Mouse (Mus musculus): ENCODE measurements around the gene 4833439L19Rik. TPM values are rescaled to one million over a fixed set of nuclear protein-coding genes. Genes with fewer than 3 reads are reported as not detected.

4833439L19Rik gene
- total RNA-seq, 2 experiments from 2014 or later: 23.8 to 37.3 TPM

GRCm38 (mm10) chr13:54556176-54556575 is 9.1 kb downstream of the 4833439L19Rik start:
- no peak for ATAC-seq (replicated peaks; ENCODE audit: low FRiP score, poor library complexity, severe bottlenecking)

DNA sequence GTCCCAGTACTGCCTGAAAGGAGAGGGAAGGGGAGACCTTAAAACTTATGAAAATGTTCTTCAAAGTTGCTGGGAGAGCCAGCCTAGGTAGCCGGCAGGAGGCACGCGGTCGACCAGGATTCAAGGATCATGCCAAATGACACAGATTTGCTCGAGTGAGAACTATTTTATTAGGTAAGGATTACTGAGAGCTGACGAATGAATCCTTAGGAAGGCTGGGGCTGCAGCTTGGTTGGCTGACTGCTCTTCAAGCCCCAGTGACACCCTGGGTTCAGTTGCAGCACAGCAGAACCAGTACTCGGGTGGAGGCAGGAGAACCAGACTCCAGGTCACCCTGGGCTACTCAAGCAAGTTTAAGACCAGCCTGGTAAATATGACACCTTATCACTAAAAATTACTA is 17.2 kb downstream of the 4833439L19Rik start:
- no peak for ATAC-seq (replicated peaks; ENCODE audit: low FRiP score, poor library complexity, severe bottlenecking)

DNA sequence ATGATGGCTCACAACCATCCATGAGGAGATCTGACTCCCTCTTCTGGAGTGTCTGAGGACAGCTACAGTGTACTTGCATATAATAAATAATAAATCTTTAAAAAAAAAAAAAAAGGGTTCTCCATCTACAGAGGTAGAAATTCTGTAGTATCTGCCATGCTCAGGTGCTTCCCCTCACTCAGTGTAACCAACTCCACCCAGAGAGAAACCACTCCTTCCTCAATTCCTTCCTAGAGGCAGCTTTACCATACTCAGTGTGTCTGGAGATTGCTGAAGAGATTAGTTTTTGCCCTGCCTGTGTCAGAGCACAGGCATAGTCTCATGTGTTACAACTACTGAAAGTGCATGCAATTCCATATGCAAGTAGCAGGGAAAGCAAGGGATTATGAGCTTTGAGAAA is 33.1 kb downstream of the 4833439L19Rik start:
- ATAC-seq (replicated peaks; ENCODE audit: low FRiP score, poor library complexity, severe bottlenecking): no peak

- no peak for ATAC-seq (replicated peaks; ENCODE audit: low FRiP score, poor library complexity, severe bottlenecking)
Observed at GRCm38 (mm10) chr13:54527140-54527539, 38.1 kb downstream of the 4833439L19Rik start.

DNA sequence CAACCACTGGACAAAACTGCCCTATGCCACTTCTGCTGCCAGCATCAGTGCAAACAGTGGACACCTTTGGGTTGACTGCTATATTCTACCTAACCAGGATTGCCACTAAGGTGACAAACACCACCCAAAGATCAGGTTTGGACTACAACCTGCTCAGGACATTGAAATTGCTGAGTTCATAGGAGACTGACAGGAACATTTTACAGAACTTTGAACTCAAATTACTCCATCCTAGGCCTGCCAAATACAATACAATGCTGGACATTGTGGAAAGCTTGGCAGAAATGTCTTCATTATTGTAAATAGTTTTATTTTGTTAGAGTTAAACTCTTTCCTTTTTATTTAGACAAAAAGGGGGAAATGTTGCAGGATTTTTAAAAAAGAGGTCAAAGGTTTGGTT is 44.1 kb downstream of the 4833439L19Rik start:
- ATAC-seq (replicated peaks; ENCODE audit: low FRiP score, poor library complexity, severe bottlenecking): no peak

- peak; percentile 57; the same call in 1 of the 2 replicates for ATAC-seq (replicated peaks; ENCODE audit: low FRiP score, poor library complexity, severe bottlenecking)
Observed at GRCm38 (mm10) chr13:54520221-54520620, 45.0 kb downstream of the 4833439L19Rik start.

GRCm38 (mm10) chr13:54505920-54506319 is 59.3 kb downstream of the 4833439L19Rik start:
- no peak for ATAC-seq (replicated peaks; ENCODE audit: low FRiP score, poor library complexity, severe bottlenecking)

- no peak for ATAC-seq (replicated peaks; ENCODE audit: low FRiP score, poor library complexity, severe bottlenecking)
Observed at GRCm38 (mm10) chr13:54504611-54505260, 60.5 kb downstream of the 4833439L19Rik start.

- ATAC-seq (replicated peaks; ENCODE audit: low FRiP score, poor library complexity, severe bottlenecking): peak; percentile 92
Observed at GRCm38 (mm10) chr13:54503604-54504521, 61.4 kb downstream of the 4833439L19Rik start, which contains the start of gene Simc1. Simc1 (plus strand) TSS chr13:54503779.

- peak; percentile 53; the same call in 1 of the 2 replicates for ATAC-seq (replicated peaks; ENCODE audit: low FRiP score, poor library complexity, severe bottlenecking)
Observed at GRCm38 (mm10) chr13:54503278-54503603, 62.0 kb downstream of the 4833439L19Rik start.

DNA sequence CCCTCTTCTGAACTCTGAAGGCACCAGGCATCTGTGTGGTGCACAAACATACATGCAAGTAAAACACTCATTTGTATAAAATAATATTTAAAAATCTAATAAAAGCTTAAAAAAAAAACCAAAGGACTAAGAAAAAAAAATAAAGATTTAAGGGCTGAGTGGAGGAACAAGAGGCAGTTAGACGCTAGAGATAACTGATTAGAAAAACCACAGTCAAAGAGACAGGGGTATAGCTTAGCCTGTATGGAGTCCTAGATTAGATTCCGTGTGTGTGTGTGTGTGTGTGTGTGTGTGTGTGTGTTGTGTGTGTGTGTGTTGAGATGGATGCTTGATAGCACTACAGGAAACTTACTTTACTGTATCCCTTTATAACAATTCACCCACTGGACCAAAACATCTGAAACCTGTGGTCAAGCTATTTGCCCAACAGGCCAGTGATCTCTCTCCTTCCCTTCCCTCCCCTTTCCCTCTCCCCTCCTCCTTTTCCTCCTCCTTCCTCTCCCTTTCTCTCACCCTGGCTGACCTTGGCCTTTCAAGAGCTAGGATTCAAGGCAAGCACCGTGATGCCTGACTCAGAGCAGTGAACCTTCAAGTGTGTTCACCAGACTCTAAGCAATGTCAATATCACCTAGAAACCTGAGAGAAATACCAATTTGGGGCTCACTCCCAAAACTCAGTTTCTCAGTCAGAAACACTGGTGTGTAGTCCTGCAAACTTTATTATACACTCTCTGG is 63.1 kb downstream of the 4833439L19Rik start:
- ATAC-seq (replicated peaks; ENCODE audit: low FRiP score, poor library complexity, severe bottlenecking): no peak

GRCm38 (mm10) chr13:54501352-54501751 is 63.9 kb downstream of the 4833439L19Rik start:
- no peak for ATAC-seq (replicated peaks; ENCODE audit: low FRiP score, poor library complexity, severe bottlenecking)

Other genes with a start within 250 kb of the 4833439L19Rik start
- 2.9 and 5.4 TPM in 2 replicates for gene Cplx2, start 194.1 kb downstream of the 4833439L19Rik start, total RNA-seq (2015; ENCODE audit: low replicate concordance)
- 2.1 and 2.2 TPM in 2 replicates for gene Cplx2, start 194.1 kb downstream of the 4833439L19Rik start, total RNA-seq (2017; ENCODE audit: low replicate concordance)
- gene Thoc3, start 96.6 kb downstream of the 4833439L19Rik start, total RNA-seq (2015; ENCODE audit: low replicate concordance): 4.2 and 6.8 TPM in 2 replicates
- 10.2 and 11.4 TPM in 2 replicates for gene Thoc3, start 96.6 kb downstream of the 4833439L19Rik start, total RNA-seq (2017; ENCODE audit: low replicate concordance)
- 4.3 and 15.1 TPM in 2 replicates for gene Simc1, start 61.7 kb downstream of the 4833439L19Rik start, total RNA-seq (2015; ENCODE audit: low replicate concordance)
- gene Simc1, start 61.7 kb downstream of the 4833439L19Rik start, total RNA-seq (2017; ENCODE audit: low replicate concordance): 2.3 and 8.8 TPM in 2 replicates
- 1.1 TPM in 1 of 2 replicates, not detected in the other for gene Arl10, start 9.6 kb upstream of the 4833439L19Rik start, total RNA-seq (2015; ENCODE audit: low replicate concordance)
- not detected in 2 replicates for gene Arl10, start 9.6 kb upstream of the 4833439L19Rik start, total RNA-seq (2017; ENCODE audit: low replicate concordance)
- 6.5 and 17.2 TPM in 2 replicates for gene Nop16, start 24.7 kb upstream of the 4833439L19Rik start, total RNA-seq (2015; ENCODE audit: low replicate concordance)
- 5.4 and 14.8 TPM in 2 replicates for gene Nop16, start 24.7 kb upstream of the 4833439L19Rik start, total RNA-seq (2017; ENCODE audit: low replicate concordance)
- 36.0 and 53.0 TPM in 2 replicates for gene Higd2a, start 24.8 kb upstream of the 4833439L19Rik start, total RNA-seq (2015; ENCODE audit: low replicate concordance)
- gene Higd2a, start 24.8 kb upstream of the 4833439L19Rik start, total RNA-seq (2017; ENCODE audit: low replicate concordance): 9.2 and 19.0 TPM in 2 replicates
- gene Cltb, start 45.9 kb upstream of the 4833439L19Rik start, total RNA-seq (2015; ENCODE audit: low replicate concordance): 2.2 and 5.9 TPM in 2 replicates
- 5.0 and 7.8 TPM in 2 replicates for gene Cltb, start 45.9 kb upstream of the 4833439L19Rik start, total RNA-seq (2017; ENCODE audit: low replicate concordance)
- 30.2 and 37.5 TPM in 2 replicates for gene Faf2, start 56.3 kb upstream of the 4833439L19Rik start, total RNA-seq (2015; ENCODE audit: low replicate concordance)
- 27.1 and 41.9 TPM in 2 replicates for gene Faf2, start 56.3 kb upstream of the 4833439L19Rik start, total RNA-seq (2017; ENCODE audit: low replicate concordance)
- 80.9 and 107 TPM in 2 replicates for gene Rnf44, start 128.5 kb upstream of the 4833439L19Rik start, total RNA-seq (2015; ENCODE audit: low replicate concordance)
- gene Rnf44, start 128.5 kb upstream of the 4833439L19Rik start, total RNA-seq (2017; ENCODE audit: low replicate concordance): 17.1 and 62.3 TPM in 2 replicates
- gene Cdhr2, start 136.0 kb upstream of the 4833439L19Rik start, total RNA-seq (2015; ENCODE audit: low replicate concordance): not detected in 2 replicates
- not detected in 2 replicates for gene Cdhr2, start 136.0 kb upstream of the 4833439L19Rik start, total RNA-seq (2017; ENCODE audit: low replicate concordance)
- gene Gprin1, start 184.4 kb upstream of the 4833439L19Rik start, total RNA-seq (2015; ENCODE audit: low replicate concordance): not detected in 2 replicates
- not detected in 2 replicates for gene Gprin1, start 184.4 kb upstream of the 4833439L19Rik start, total RNA-seq (2017; ENCODE audit: low replicate concordance)
- gene Sncb, start 201.2 kb upstream of the 4833439L19Rik start, total RNA-seq (2015; ENCODE audit: low replicate concordance): not detected in 2 replicates
- not detected in 2 replicates for gene Sncb, start 201.2 kb upstream of the 4833439L19Rik start, total RNA-seq (2017; ENCODE audit: low replicate concordance)
- not detected in 2 replicates for gene Eif4e1b, start 218.6 kb upstream of the 4833439L19Rik start, total RNA-seq (2015; ENCODE audit: low replicate concordance)
- gene Eif4e1b, start 218.6 kb upstream of the 4833439L19Rik start, total RNA-seq (2017; ENCODE audit: low replicate concordance): not detected in 2 replicates
- not detected in 2 replicates for gene Tspan17, start 223.9 kb upstream of the 4833439L19Rik start, total RNA-seq (2015; ENCODE audit: low replicate concordance)
- gene Tspan17, start 223.9 kb upstream of the 4833439L19Rik start, total RNA-seq (2017; ENCODE audit: low replicate concordance): 6.3 TPM in 1 of 2 replicates, not detected in the other

Data from erythroid progenitor cell, adult 5-6 weeks (primary cell).